Mouse (Mus musculus): ENCODE data around the gene Gm20388. TPM values are rescaled to one million over a fixed set of nuclear protein-coding genes. Genes with fewer than 3 reads are reported as not detected.

Gm20388 gene
- polyA plus RNA-seq, 1 experiment, result 10.6 TPM

GRCm38 (mm10) chr8:121598190-121598589 lies 1687.5 kb downstream of the Gm20388 start:
- WGBS, result 89% methylated on average over 7 of the region's 7 CpGs
- no peaks in the 10 kb centered on the region for H3K4me1 ChIP-seq (ENCODE audit: control insufficient read depth, insufficient read depth, low read length)
- TF ChIP-seq CTCF (IDR thresholded peaks at IDR 0.05; ENCODE audit: control insufficient read depth, insufficient read depth, low read length) (no peak), POLR2A (IDR thresholded peaks at IDR 0.05; ENCODE audit: borderline replicate concordance, control insufficient read depth, low read depth, low read length) (no peak)
- H3K27ac ChIP-seq (ENCODE audit: control insufficient read depth, insufficient read depth, low read depth, low read length, poor library complexity), result no peak overlapping the region
- H3K4me3 ChIP-seq (replicated peaks; ENCODE audit: control insufficient read depth, low read depth, low read length), result no peak overlapping the region

GRCm38 (mm10) chr8:121598892-121599291 lies 1688.3 kb downstream of the Gm20388 start:
- Histone ChIP-seq H3K4me3 (replicated peaks; ENCODE audit: control insufficient read depth, low read depth, low read length) (no peak overlapping the region), H3K4me1 (ENCODE audit: control insufficient read depth, insufficient read depth, low read length) (no peaks in the 10 kb centered on the region), H3K27ac (ENCODE audit: control insufficient read depth, insufficient read depth, low read depth, low read length, poor library complexity) (no peak overlapping the region)
- WGBS, result 20% methylated on average over 7 of the region's 7 CpGs
- TF ChIP-seq POLR2A (IDR thresholded peaks at IDR 0.05; ENCODE audit: borderline replicate concordance, control insufficient read depth, low read depth, low read length) (no peak), CTCF (IDR thresholded peaks at IDR 0.05; ENCODE audit: control insufficient read depth, insufficient read depth, low read length) (peak; percentile 95)

GRCm38 (mm10) chr8:121599842-121600241 lies 1689.2 kb downstream of the Gm20388 start:
- no peak overlapping the region for H3K27ac ChIP-seq (ENCODE audit: control insufficient read depth, insufficient read depth, low read depth, low read length, poor library complexity)
- H3K4me3 ChIP-seq (replicated peaks; ENCODE audit: control insufficient read depth, low read depth, low read length), result no peak overlapping the region
- no peaks in the 10 kb centered on the region for H3K4me1 ChIP-seq (ENCODE audit: control insufficient read depth, insufficient read depth, low read length)
- 89% methylated on average over 14 of the region's 14 CpGs for WGBS
- TF ChIP-seq POLR2A (IDR thresholded peaks at IDR 0.05; ENCODE audit: borderline replicate concordance, control insufficient read depth, low read depth, low read length) (no peak), CTCF (IDR thresholded peaks at IDR 0.05; ENCODE audit: control insufficient read depth, insufficient read depth, low read length) (no peak)

GRCm38 (mm10) chr8:121602411-121602810 lies 1691.8 kb downstream of the Gm20388 start:
- Histone ChIP-seq H3K4me3 (replicated peaks; ENCODE audit: control insufficient read depth, low read depth, low read length) (no peak overlapping the region), H3K27ac (ENCODE audit: control insufficient read depth, insufficient read depth, low read depth, low read length, poor library complexity) (no peak overlapping the region), H3K4me1 (ENCODE audit: control insufficient read depth, insufficient read depth, low read length) (no peaks in the 10 kb centered on the region)
- WGBS, result 86% methylated on average over 12 of the region's 12 CpGs
- TF ChIP-seq CTCF (IDR thresholded peaks at IDR 0.05; ENCODE audit: control insufficient read depth, insufficient read depth, low read length) (no peak), POLR2A (IDR thresholded peaks at IDR 0.05; ENCODE audit: borderline replicate concordance, control insufficient read depth, low read depth, low read length) (no peak)

- H3K27ac ChIP-seq (ENCODE audit: control insufficient read depth, insufficient read depth, low read depth, low read length, poor library complexity), result no peak overlapping the region
- whole genome bisulfite sequencing, result 10% methylated on average over 3 of the region's 3 CpGs
- TF ChIP-seq CTCF (IDR thresholded peaks at IDR 0.05; ENCODE audit: control insufficient read depth, insufficient read depth, low read length) (peak; percentile 60), POLR2A (IDR thresholded peaks at IDR 0.05; ENCODE audit: borderline replicate concordance, control insufficient read depth, low read depth, low read length) (no peak)
Measured at GRCm38 (mm10) chr8:121602860-121603259, 1692.2 kb downstream of the Gm20388 start.

GRCm38 (mm10) chr8:121603801-121604200 lies 1693.2 kb downstream of the Gm20388 start:
- Histone ChIP-seq H3K4me1 (ENCODE audit: control insufficient read depth, insufficient read depth, low read length) (no peaks in the 10 kb centered on the region), H3K27ac (ENCODE audit: control insufficient read depth, insufficient read depth, low read depth, low read length, poor library complexity) (no peak overlapping the region), H3K4me3 (replicated peaks; ENCODE audit: control insufficient read depth, low read depth, low read length) (no peak overlapping the region)
- TF ChIP-seq POLR2A (IDR thresholded peaks at IDR 0.05; ENCODE audit: borderline replicate concordance, control insufficient read depth, low read depth, low read length) (no peak), CTCF (IDR thresholded peaks at IDR 0.05; ENCODE audit: control insufficient read depth, insufficient read depth, low read length) (no peak)
- 86% methylated on average over 12 of the region's 12 CpGs for WGBS

More at GRCm38 (mm10) chr8:121602860-121603259, 1692.2 kb downstream of the Gm20388 start:
- no peak overlapping the region for H3K4me3 ChIP-seq (replicated peaks; ENCODE audit: control insufficient read depth, low read depth, low read length)
- no peaks in the 10 kb centered on the region for H3K4me1 ChIP-seq (ENCODE audit: control insufficient read depth, insufficient read depth, low read length)

- Histone ChIP-seq H3K27ac (ENCODE audit: control insufficient read depth, insufficient read depth, low read depth, low read length, poor library complexity) (no peak overlapping the region), H3K4me3 (replicated peaks; ENCODE audit: control insufficient read depth, low read depth, low read length) (no peak overlapping the region), H3K4me1 (ENCODE audit: control insufficient read depth, insufficient read depth, low read length) (no peaks in the 10 kb centered on the region)
- TF ChIP-seq CTCF (IDR thresholded peaks at IDR 0.05; ENCODE audit: control insufficient read depth, insufficient read depth, low read length) (no peak), POLR2A (IDR thresholded peaks at IDR 0.05; ENCODE audit: borderline replicate concordance, control insufficient read depth, low read depth, low read length) (no peak)
- WGBS, result 74% methylated on average over 5 of the region's 5 CpGs
Measured at GRCm38 (mm10) chr8:121607661-121608060, 1697.0 kb downstream of the Gm20388 start.

GRCm38 (mm10) chr8:121609251-121609650 lies 1698.6 kb downstream of the Gm20388 start:
- TF ChIP-seq POLR2A (IDR thresholded peaks at IDR 0.05; ENCODE audit: borderline replicate concordance, control insufficient read depth, low read depth, low read length), result no peak
- TF ChIP-seq CTCF (IDR thresholded peaks at IDR 0.05; ENCODE audit: control insufficient read depth, insufficient read depth, low read length), result no peak
- 82% methylated on average over 15 of the region's 15 CpGs for WGBS

GRCm38 (mm10) chr8:121609916-121610315 lies 1699.3 kb downstream of the Gm20388 start:
- H3K4me3 ChIP-seq (replicated peaks; ENCODE audit: control insufficient read depth, low read depth, low read length), result no peak overlapping the region
- TF ChIP-seq POLR2A (IDR thresholded peaks at IDR 0.05; ENCODE audit: borderline replicate concordance, control insufficient read depth, low read depth, low read length) (no peak), CTCF (IDR thresholded peaks at IDR 0.05; ENCODE audit: control insufficient read depth, insufficient read depth, low read length) (no peak)
- 86% methylated on average over 11 of the region's 11 CpGs for WGBS
- no peaks in the 10 kb centered on the region for H3K4me1 ChIP-seq (ENCODE audit: control insufficient read depth, insufficient read depth, low read length)
- H3K27ac ChIP-seq (ENCODE audit: control insufficient read depth, insufficient read depth, low read depth, low read length, poor library complexity), result no peak overlapping the region

More at GRCm38 (mm10) chr8:121609251-121609650, 1698.6 kb downstream of the Gm20388 start:
- Histone ChIP-seq H3K27ac (ENCODE audit: control insufficient read depth, insufficient read depth, low read depth, low read length, poor library complexity) (no peak overlapping the region), H3K4me3 (replicated peaks; ENCODE audit: control insufficient read depth, low read depth, low read length) (no peak overlapping the region), H3K4me1 (ENCODE audit: control insufficient read depth, insufficient read depth, low read length) (no peaks in the 10 kb centered on the region)

Measured in bone marrow, adult 2 months (tissue).